Comparison of ENCODE assay signal across 9 mouse cellular contexts in the genomic region with DNA sequence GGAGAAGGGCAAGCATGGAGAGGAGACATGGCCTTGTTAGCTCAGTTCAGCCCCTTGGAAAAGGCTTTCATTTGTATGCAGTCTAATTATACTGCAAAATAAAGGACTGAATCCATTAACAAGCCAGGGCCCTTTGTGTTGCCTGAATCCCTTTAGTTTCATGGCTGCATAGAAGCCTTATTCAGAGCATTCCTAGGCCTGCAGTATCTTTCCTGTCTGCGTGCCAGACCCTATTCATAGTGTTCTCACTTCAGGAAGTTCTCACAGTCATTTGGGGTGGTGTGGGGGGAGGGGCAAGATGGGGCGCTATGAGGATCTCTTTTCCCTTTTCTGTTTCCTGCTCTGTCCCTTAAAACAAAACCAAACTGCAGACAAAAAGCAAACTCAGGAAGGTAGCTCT. TPM values are rescaled to one million over a fixed set of nuclear protein-coding genes. Genes with fewer than 3 reads are reported as not detected.
DNase-seq lines count a peak whose midpoint lies in the region; ATAC-seq and TF ChIP-seq lines count a peak whose summit lies in the region.
"Had no signal": no experiment of that assay in that cellular context is flagged by ENCODE, and none has a peak within 500 bp of the region (broad histone marks: within the 10 kb centered on the region; RNA-seq: fewer than 3 reads in every experiment).

No protein-coding gene starts in this region.

- peaks cover 0 to 5% of the 10 kb centered on the region in 2 experiments; a peak in 2 of 4 replicates for H3K36me3 ChIP-seq in MEL (ENCODE audit: control insufficient read depth in 1 of 2, insufficient read depth in 2 of 2, low read length in 2 of 2)
- H3K36me3 ChIP-seq in hindbrain, embryonic 11.5 days (ENCODE audit: control insufficient read depth, insufficient read depth, low read length), result no peaks in the 10 kb centered on the region

- DNase-seq in MEL (ENCODE audit: low read depth, low spot score), result no peak
- DNase-seq in cerebellum, adult 9-10 months, result peak; percentile 57
- DNase-seq in frontal cortex, postnatal 14 days (ENCODE audit: low spot score in 2 of 2), result peak; percentile 64
- DNase-seq in hindbrain, embryonic 11.5 days (ENCODE audit: low spot score), result peak; percentile 69
- DNase-seq in layer of hippocampus, postnatal 10 days (ENCODE audit: low spot score in 2 of 2), result peak; percentile 63 to 79
- DNase-seq in lung, postnatal 4 days, result peak; percentile 51 to 52
- peak; percentile 27 for DNase-seq in skeletal muscle tissue, adult 2 months (ENCODE audit: low read depth, low spot score)
- DNase-seq in natural killer cell, adult 2 months (ENCODE audit: low spot score in 2 of 2), result no peak

- H3K4me2 ChIP-seq in hindbrain, embryonic 11.5 days (replicated peaks; ENCODE audit: low read depth, low read length), result peak overlapping the region; percentile 6; the same call in 1 of the 2 replicates

- no peaks in the 10 kb centered on the region for H3K9me3 ChIP-seq in MEL (replicated peaks; ENCODE audit: insufficient read depth, low read length)
- H3K9me3 ChIP-seq in hindbrain, embryonic 11.5 days (ENCODE audit: control insufficient read depth, low read length), result no peaks in the 10 kb centered on the region

- H3K4me3 ChIP-seq in MEL (ENCODE audit: control insufficient read depth in 1 of 2, insufficient read depth in 1 of 2, low read depth in 2 of 2, low read length in 2 of 2), result no peak overlapping the region
- no peak overlapping the region for H3K4me3 ChIP-seq in hindbrain, embryonic 11.5 days (ENCODE audit: low read depth, low read length)

- peaks cover 3 to 6% of the 10 kb centered on the region in 2 experiments for H3K4me1 ChIP-seq in MEL (ENCODE audit: control insufficient read depth in 1 of 2, insufficient read depth in 2 of 2, low read length in 2 of 2)
- H3K4me1 ChIP-seq in hindbrain, embryonic 11.5 days (replicated peaks; ENCODE audit: control insufficient read depth, insufficient read depth, low read length), result peaks cover 7% of the 10 kb centered on the region

- no peak for TF ChIP-seq RAD21 in MEL (IDR thresholded peaks at IDR 0.05; ENCODE audit: low read depth, low read length)

- WGBS in hindbrain, embryonic 11.5 days, result 5% methylated on average over 2 of the region's 2 CpGs

- no peak overlapping the region for H3K9ac ChIP-seq in MEL (ENCODE audit: control insufficient read depth, low read depth, low read length, poor library complexity, severe bottlenecking)
- no peak overlapping the region for H3K9ac ChIP-seq in hindbrain, embryonic 11.5 days (ENCODE audit: low read depth, low read length)
- H3K9ac ChIP-seq: liver, embryonic 14.5 days had no signal

- no peaks in the 10 kb centered on the region for H3K27me3 ChIP-seq in MEL (ENCODE audit: control insufficient read depth in 1 of 2, insufficient read depth in 2 of 2, low read length in 2 of 2)
- no peaks in the 10 kb centered on the region for H3K27me3 ChIP-seq in hindbrain, embryonic 11.5 days (ENCODE audit: control insufficient read depth, insufficient read depth, low read length)

- no peak for TF ChIP-seq CTCF in MEL (IDR thresholded peaks at IDR 0.05 in 2 of 3, conservative IDR thresholded peaks at IDR 0.05 in 1 of 3; ENCODE audit: control insufficient read depth in 1 of 3, insufficient read depth in 1 of 3, low read depth in 2 of 3, low read length in 3 of 3, poor library complexity in 1 of 3, severe bottlenecking in 1 of 3)

- H3K79me2 ChIP-seq in MEL (ENCODE audit: control insufficient read depth, insufficient read depth, low read length, poor library complexity), result no peaks in the 10 kb centered on the region; the same call in 1 of the 2 replicates

- no peak for TF ChIP-seq POLR2A in MEL (IDR thresholded peaks at IDR 0.05; ENCODE audit: control insufficient read depth in 1 of 2, insufficient read depth in 1 of 2, low read depth in 1 of 2, low read length in 2 of 2, poor library complexity in 1 of 2)

- TF ChIP-seq EP300 in MEL (IDR thresholded peaks at IDR 0.05; ENCODE audit: low read depth in 1 of 2, low read length in 2 of 2), result no peak

- ATAC-seq in hindbrain, embryonic 11.5 days (ENCODE audit: low FRiP score), result peak; percentile 92

- H3K27ac ChIP-seq in MEL (ENCODE audit: control insufficient read depth, low read depth, low read length), result no peak overlapping the region
- peak overlapping the region; percentile 84 for H3K27ac ChIP-seq in hindbrain, embryonic 11.5 days (ENCODE audit: low read depth, low read length)
- H3K27ac ChIP-seq: liver, embryonic 14.5 days had no signal

TF ChIP-seq in MEL, 35 proteins besides CTCF, POLR2A, EP300 and RAD21:
- TF ChIP-seq BHLHE40 (IDR thresholded peaks at IDR 0.05; ENCODE audit: borderline replicate concordance, low read depth, low read length) (0 out of 2 replicates have a peak, but pooled peaks have one; percentile 17), MYB (IDR thresholded peaks at IDR 0.05; ENCODE audit: low read depth, low read length) (no peak)

RNA-seq across cellular contexts. Expression of a gene that starts 28.1 kb away (rescaled TPM):
- 5.0 and 5.8 TPM in 2 replicates for total RNA-seq in MEL (2012; rRNA removed)
- 1 to 10 TPM in 1 of 2 experiments, not detected in 1; 9.4 TPM for polyA plus RNA-seq in MEL (2012; ENCODE audit: insufficient read depth in 1 of 2, insufficient read length in 2 of 2, low read depth in 1 of 2, low replicate concordance in 2 of 2, missing spikeins in 1 of 2)
- polyA plus RNA-seq in hindbrain, embryonic 11.5 days (2014; fragmentation: Nextera tagmentation; extraction: Ambion mirVana), result 7.6 and 9.8 TPM in 2 replicates
- 10 to 100 TPM; 56.4 to 64.3 TPM for total RNA-seq in layer of hippocampus, postnatal 10 days (2021)

Comparison
In these comparisons a context has a peak if more than half of its experiments do, and no peak if none do; other contexts are left out.
1. DNase-seq: peak in cerebellum, adult 9-10 months (single experiment), frontal cortex, postnatal 14 days (2 of 2), hindbrain, embryonic 11.5 days (single experiment), layer of hippocampus, postnatal 10 days (2 of 2), lung, postnatal 4 days (2 of 2) and skeletal muscle tissue, adult 2 months (single experiment); none in MEL (single experiment) and natural killer cell, adult 2 months (0 of 2).